Mouse (Mus musculus) forebrain, embryonic 13.5 days (tissue): ENCODE measurements around the gene Cdk5r1. TPM values are rescaled to one million over a fixed set of nuclear protein-coding genes. Genes with fewer than 3 reads are reported as not detected.
A peak's percentile ranks its signal among the peaks of the same experiment; 100 is the strongest.

Experiments
- ATAC-seq: fragments of 200-750 bp; cut with Nextera tagmentation; 2 replicates; pipeline ENCODE4 v1.8.0; 2017
- H3K27ac ChIP-seq: fragments of 300-500 bp; sonication (generic); 2 replicates; pipeline ENCODE4 v1.5.1; 2015; ENCODE audit warnings: inconsistent platforms, mild to moderate bottlenecking, moderate library complexity
- H3K27me3 ChIP-seq: fragments of 300-500 bp; sonication (generic); 2 replicates; pipeline ENCODE4 v1.6.1; 2015; ENCODE audit warnings: mild to moderate bottlenecking, inconsistent platforms
- H3K36me3 ChIP-seq: fragments of 300-500 bp; sonication (generic); 2 replicates; pipeline ENCODE4 v1.6.1; 2015; ENCODE audit warnings: mild to moderate bottlenecking, inconsistent platforms; ENCODE audit not compliant: poor library complexity, severe bottlenecking
- H3K4me1 ChIP-seq: fragments of 300-500 bp; sonication (generic); 2 replicates; pipeline ENCODE4 v1.6.1; 2015; ENCODE audit warnings: inconsistent platforms
- H3K4me2 ChIP-seq: fragments of 300-500 bp; sonication (generic); 2 replicates; pipeline ENCODE4 v1.6.1; 2015; ENCODE audit warnings: inconsistent platforms, mild to moderate bottlenecking, moderate library complexity
- H3K4me3 ChIP-seq: fragments of 300-500 bp; sonication (generic); 2 replicates; pipeline ENCODE4 v1.5.1; 2015; ENCODE audit warnings: mild to moderate bottlenecking, inconsistent platforms
- H3K9ac ChIP-seq: fragments of 300-500 bp; sonication (generic); 2 replicates; pipeline ENCODE4 v1.6.1; 2015; ENCODE audit warnings: mild to moderate bottlenecking, inconsistent platforms
- H3K9me3 ChIP-seq: fragments of 300-500 bp; sonication (generic); replicated peaks from 2 replicates; pipeline ENCODE4 v1.6.1; 2016; ENCODE audit warnings: inconsistent platforms
- WGBS: fragments of 180-500 bp; shearing (Covaris S2); methylation state at CpG from one replicate; pipeline ENCODE4 v1.1.7; 2015; 5-methylcytosine and 5-hydroxymethylcytosine counted together
- polyA plus RNA-seq: library from polyadenylated mRNA; unstranded; fragments of >200 nt; fragmentation: Nextera tagmentation; extraction: Ambion mirVana; gene quantifications from 2 replicates; pipeline ENCODE4 v1.2.1, GENCODE M21; 2015

Gene Cdk5r1
- polyA plus RNA-seq, 1 experiment from 2014 or later = 67.9 TPM

- 83% methylated on average over 7 of the region's 7 CpGs for WGBS
- peak overlapping the region; percentile 6; the same call in 1 of the 2 replicates for H3K4me3 ChIP-seq
- H3K36me3 ChIP-seq = peaks cover 28% of the 10 kb centered on the region
- peaks cover 88% of the 10 kb centered on the region for H3K4me1 ChIP-seq
- H3K27ac ChIP-seq = peak overlapping the region; percentile 78; the same call in 1 of the 2 replicates
- no peak for ATAC-seq
- no peaks in the 10 kb centered on the region for H3K9me3 ChIP-seq
- peaks cover 6% of the 10 kb centered on the region; the same call in 1 of the 2 replicates for H3K27me3 ChIP-seq
- peak overlapping the region; percentile 61 for H3K9ac ChIP-seq
- H3K4me2 ChIP-seq = peak overlapping the region; percentile 46
Observed at GRCm38 (mm10) chr11:80482921-80483320, 6.1 kb downstream of the Cdk5r1 start.

DNA sequence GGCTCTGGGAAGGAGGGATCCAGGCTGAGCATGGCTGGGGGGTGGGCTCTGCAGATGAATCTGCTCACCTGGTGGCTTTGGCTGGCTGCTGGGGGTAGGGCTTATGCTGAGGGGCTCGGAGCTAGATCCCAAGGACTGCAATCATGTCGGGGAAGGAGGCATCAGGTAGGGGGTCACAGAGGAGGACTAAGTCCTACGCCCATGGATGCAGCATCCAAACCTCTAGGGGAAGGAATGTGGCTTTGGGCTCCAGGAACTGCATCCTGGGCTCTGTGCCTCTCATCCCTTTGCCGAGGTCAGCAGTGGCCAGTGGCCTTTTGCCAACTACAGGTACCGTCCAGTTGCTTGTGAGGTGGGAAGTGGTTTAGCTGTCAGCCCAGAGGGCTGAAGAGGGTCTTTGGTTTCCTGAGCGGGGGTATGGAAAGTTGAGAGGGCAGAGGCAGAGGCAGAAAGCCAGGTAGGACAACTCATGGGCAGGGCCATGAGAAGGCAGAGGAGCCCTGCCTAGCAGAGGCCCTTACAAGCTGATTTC, 6.8 kb downstream of the Cdk5r1 start:
- Histone ChIP-seq H3K4me2 (peak overlapping the region; percentile 46), H3K9ac (peak overlapping the region; percentile 61), H3K4me3 (no peak overlapping the region; the same call in 1 of the 2 replicates), H3K36me3 (peaks cover 27% of the 10 kb centered on the region), H3K4me1 (peaks cover 88% of the 10 kb centered on the region), H3K27me3 (peaks cover 6% of the 10 kb centered on the region; the same call in 1 of the 2 replicates), H3K9me3 (no peaks in the 10 kb centered on the region), H3K27ac (peak overlapping the region; percentile 78)
- 80% methylated on average over 6 of the region's 6 CpGs for WGBS
- 0 out of 2 replicates have a peak, but pooled peaks have one; percentile 1 for ATAC-seq

GRCm38 (mm10) chr11:80484191-80484791, 7.5 kb downstream of the Cdk5r1 start:
- Histone ChIP-seq H3K9me3 (no peaks in the 10 kb centered on the region), H3K4me3 (no peak overlapping the region), H3K36me3 (peaks cover 24% of the 10 kb centered on the region; the same call in 1 of the 2 replicates), H3K27ac (peak overlapping the region; percentile 78), H3K4me2 (peak overlapping the region; percentile 46), H3K4me1 (peaks cover 88% of the 10 kb centered on the region), H3K27me3 (peaks cover 6% of the 10 kb centered on the region; the same call in 1 of the 2 replicates), H3K9ac (peak overlapping the region; percentile 61)
- ATAC-seq = peak; percentile 76
- 21% methylated on average over 12 of the region's 12 CpGs for WGBS

DNA sequence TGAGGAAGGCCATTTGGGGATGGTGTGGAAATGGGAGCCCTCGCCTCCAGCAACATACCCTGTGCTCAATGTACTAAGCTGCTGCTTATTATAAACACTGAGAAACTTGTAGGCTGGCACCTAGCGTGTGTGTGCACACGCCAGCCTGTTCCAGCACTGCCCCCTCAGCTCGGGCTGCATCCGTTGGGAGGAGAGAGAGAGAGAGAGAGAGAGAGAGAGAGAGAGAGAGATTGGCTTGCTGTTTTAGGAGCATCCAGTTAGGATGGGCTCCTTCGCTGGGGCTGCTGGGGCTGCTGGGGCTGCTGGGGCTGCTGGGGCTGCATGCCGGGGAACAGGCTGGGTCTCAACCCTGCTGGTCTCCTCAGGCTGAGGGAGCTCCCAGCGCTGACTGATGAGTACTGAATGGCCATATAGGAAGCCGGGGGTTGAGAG, 8.3 kb downstream of the Cdk5r1 start:
- Histone ChIP-seq H3K27me3 (peaks cover 6% of the 10 kb centered on the region; the same call in 1 of the 2 replicates), H3K36me3 (peaks cover 18% of the 10 kb centered on the region; the same call in 1 of the 2 replicates), H3K4me2 (no peak overlapping the region), H3K27ac (peak overlapping the region; percentile 78; the same call in 1 of the 2 replicates), H3K4me3 (no peak overlapping the region), H3K9ac (peak overlapping the region; percentile 18; the same call in 1 of the 2 replicates), H3K4me1 (peaks cover 88% of the 10 kb centered on the region), H3K9me3 (no peaks in the 10 kb centered on the region)
- 76% methylated on average over 9 of the region's 9 CpGs for WGBS
- no peak for ATAC-seq

DNA sequence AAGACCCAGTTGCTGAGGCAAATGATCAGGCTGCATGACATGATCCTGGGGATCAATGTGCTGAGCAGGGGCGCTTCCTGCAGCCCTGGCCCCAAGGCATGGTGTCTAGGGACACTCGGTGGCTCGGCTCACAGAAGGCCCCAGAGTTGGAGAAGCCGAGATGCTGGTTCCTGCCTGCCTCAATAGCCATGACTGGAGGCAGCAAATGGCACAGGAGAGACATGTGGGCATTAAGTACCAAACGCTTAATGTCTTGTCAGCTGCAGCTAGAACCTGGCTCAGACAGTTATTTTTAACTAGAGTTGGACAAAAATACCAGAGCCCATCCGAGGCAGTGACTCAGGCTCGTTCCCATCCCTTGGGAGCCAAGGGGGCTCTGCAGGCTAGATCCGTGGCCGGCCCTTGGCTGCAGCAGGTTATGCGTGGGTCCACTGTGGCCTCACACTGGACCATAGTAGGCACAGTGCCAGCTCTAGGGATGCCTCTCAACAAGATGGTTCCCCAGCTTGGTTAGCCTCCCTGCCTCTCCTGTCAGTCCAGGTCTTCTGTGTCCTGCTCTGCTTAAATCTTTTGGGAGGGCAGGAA, 8.9 kb downstream of the Cdk5r1 start:
- no peak overlapping the region for H3K27ac ChIP-seq
- H3K4me1 ChIP-seq = peaks cover 90% of the 10 kb centered on the region
- ATAC-seq = no peak
- peaks cover 17% of the 10 kb centered on the region; the same call in 1 of the 2 replicates for H3K36me3 ChIP-seq
- WGBS = 85% methylated on average over 10 of the region's 10 CpGs
- H3K4me3 ChIP-seq = no peak overlapping the region
- peaks cover 6% of the 10 kb centered on the region; the same call in 1 of the 2 replicates for H3K27me3 ChIP-seq
- H3K9me3 ChIP-seq = no peaks in the 10 kb centered on the region
- peak overlapping the region; percentile 18; the same call in 1 of the 2 replicates for H3K9ac ChIP-seq
- no peak overlapping the region for H3K4me2 ChIP-seq

- Histone ChIP-seq H3K9ac (no peak overlapping the region), H3K27me3 (no peaks in the 10 kb centered on the region; the same call in 1 of the 2 replicates), H3K4me2 (no peak overlapping the region), H3K27ac (peak overlapping the region; percentile 76; the same call in 1 of the 2 replicates), H3K9me3 (no peaks in the 10 kb centered on the region), H3K36me3 (peaks cover under 1% of the 10 kb centered on the region; the same call in 1 of the 2 replicates), H3K4me1 (peaks cover 69% of the 10 kb centered on the region), H3K4me3 (no peak overlapping the region)
- ATAC-seq = no peak
- WGBS = 71% methylated on average over 15 of the region's 15 CpGs
Observed at GRCm38 (mm10) chr11:80487904-80488587, 11.2 kb downstream of the Cdk5r1 start.

DNA sequence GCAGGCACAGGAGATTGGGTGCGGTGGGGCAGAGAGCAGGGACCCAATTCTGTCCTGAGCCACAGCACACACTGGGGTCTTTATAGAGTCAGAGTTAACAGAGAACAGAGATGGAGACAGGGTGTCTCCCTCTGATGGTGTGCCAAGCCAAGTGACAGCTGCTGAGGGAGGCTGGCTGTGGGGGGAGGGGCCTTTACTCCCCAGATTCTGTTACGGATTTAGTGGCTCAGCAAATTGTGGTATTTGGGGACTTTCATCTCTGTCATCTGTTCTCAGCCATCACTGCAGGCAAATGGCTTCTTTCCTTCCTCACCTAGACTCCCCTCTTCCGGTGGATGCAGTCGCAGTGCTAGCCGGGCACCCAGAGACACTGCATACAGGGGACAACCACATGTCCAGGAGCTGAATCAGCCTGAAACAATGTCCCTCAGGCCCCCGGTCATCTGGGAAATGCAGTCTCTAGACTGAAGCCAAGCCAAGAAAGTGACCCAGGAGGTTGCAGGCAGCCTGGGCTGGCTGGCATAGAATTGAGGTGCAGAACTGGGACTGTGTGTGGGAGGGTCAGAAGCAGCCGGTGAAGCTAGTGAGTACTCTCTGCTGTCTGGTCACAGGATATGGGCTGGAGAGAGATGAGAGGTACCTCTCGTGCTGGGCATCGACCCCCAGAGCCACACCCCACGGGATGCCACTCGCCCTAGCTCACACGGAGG, 12.5 kb downstream of the Cdk5r1 start:
- H3K27ac ChIP-seq = peak overlapping the region; percentile 76
- peak; percentile 26; the same call in 1 of the 2 replicates for ATAC-seq
- no peaks in the 10 kb centered on the region for H3K9me3 ChIP-seq
- peaks cover 57% of the 10 kb centered on the region for H3K4me1 ChIP-seq
- no peak overlapping the region for H3K4me3 ChIP-seq
- H3K27me3 ChIP-seq = no peaks in the 10 kb centered on the region
- peak overlapping the region; percentile 6; the same call in 1 of the 2 replicates for H3K4me2 ChIP-seq
- peak overlapping the region; percentile 35; the same call in 1 of the 2 replicates for H3K9ac ChIP-seq
- 55% methylated on average over 12 of the region's 12 CpGs for WGBS
- no peaks in the 10 kb centered on the region for H3K36me3 ChIP-seq

DNA sequence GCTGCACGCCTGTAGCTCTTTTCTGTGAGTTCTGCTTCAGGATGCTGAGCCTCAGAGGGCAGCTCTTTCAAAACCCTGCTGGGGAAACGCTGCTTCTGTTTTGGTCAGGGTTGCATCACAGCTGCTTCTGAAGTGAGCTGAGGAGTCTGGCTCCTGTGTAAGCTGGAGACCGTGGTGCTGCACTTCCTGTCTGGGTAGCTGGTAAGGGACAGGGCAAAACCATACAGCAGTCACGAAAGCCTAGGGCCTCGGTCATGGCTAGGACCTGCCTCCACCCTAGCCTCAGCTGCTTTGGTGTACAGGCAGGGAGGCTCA, 13.0 kb downstream of the Cdk5r1 start:
- no peak overlapping the region for H3K4me3 ChIP-seq
- H3K9ac ChIP-seq = peak overlapping the region; percentile 35; the same call in 1 of the 2 replicates
- peaks cover 55% of the 10 kb centered on the region for H3K4me1 ChIP-seq
- H3K36me3 ChIP-seq = no peaks in the 10 kb centered on the region
- H3K27me3 ChIP-seq = no peaks in the 10 kb centered on the region
- peak; percentile 12; the same call in 1 of the 2 replicates for ATAC-seq
- no peaks in the 10 kb centered on the region for H3K9me3 ChIP-seq
- H3K27ac ChIP-seq = peak overlapping the region; percentile 76
- WGBS = 61% methylated on average over 5 of the region's 5 CpGs
- no peak overlapping the region for H3K4me2 ChIP-seq

- Histone ChIP-seq H3K9ac (no peak overlapping the region), H3K4me3 (no peak overlapping the region), H3K4me2 (no peak overlapping the region), H3K27me3 (no peaks in the 10 kb centered on the region), H3K36me3 (no peaks in the 10 kb centered on the region), H3K9me3 (no peaks in the 10 kb centered on the region), H3K27ac (no peak overlapping the region), H3K4me1 (peaks cover 46% of the 10 kb centered on the region)
- ATAC-seq = no peak
- 76% methylated on average over 10 of the region's 10 CpGs for WGBS
Observed at GRCm38 (mm10) chr11:80490831-80491230, 14.0 kb downstream of the Cdk5r1 start.

DNA sequence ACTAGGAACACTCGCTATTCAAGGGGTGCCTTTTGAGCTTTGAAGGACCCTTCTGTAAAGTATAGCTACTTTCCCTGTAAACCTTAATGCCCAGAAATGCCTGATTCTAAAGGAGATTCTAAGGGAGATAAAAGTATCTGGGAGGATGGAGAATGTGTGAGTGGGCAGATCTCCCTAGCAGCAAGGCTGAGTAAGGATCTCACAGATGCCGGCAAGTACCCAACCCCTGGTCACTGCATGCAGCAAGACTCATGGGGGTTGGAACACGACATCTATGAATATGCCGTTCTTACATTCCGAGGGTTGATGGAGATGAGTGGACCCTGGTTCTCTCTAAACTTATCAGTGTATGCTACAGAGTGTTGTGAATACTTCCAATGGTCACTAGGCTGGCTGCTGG, 16.4 kb downstream of the Cdk5r1 start:
- no peak for ATAC-seq
- no peaks in the 10 kb centered on the region for H3K9me3 ChIP-seq
- no peaks in the 10 kb centered on the region for H3K27me3 ChIP-seq
- no peak overlapping the region for H3K4me3 ChIP-seq
- H3K36me3 ChIP-seq = no peaks in the 10 kb centered on the region
- H3K4me1 ChIP-seq = peaks cover 30% of the 10 kb centered on the region
- H3K4me2 ChIP-seq = no peak overlapping the region
- H3K27ac ChIP-seq = no peak overlapping the region
- WGBS = 94% methylated on average over 5 of the region's 5 CpGs
- H3K9ac ChIP-seq = no peak overlapping the region

GRCm38 (mm10) chr11:80494852-80495251, 18.0 kb downstream of the Cdk5r1 start:
- no peak overlapping the region for H3K27ac ChIP-seq
- no peak overlapping the region for H3K9ac ChIP-seq
- no peak for ATAC-seq
- no peak overlapping the region for H3K4me3 ChIP-seq
- 63% methylated on average over 9 of the region's 9 CpGs for whole genome bisulfite sequencing
- H3K4me1 ChIP-seq = peaks cover 30% of the 10 kb centered on the region
- no peaks in the 10 kb centered on the region for H3K9me3 ChIP-seq
- no peaks in the 10 kb centered on the region for H3K27me3 ChIP-seq
- H3K4me2 ChIP-seq = no peak overlapping the region
- no peaks in the 10 kb centered on the region for H3K36me3 ChIP-seq
